ENCODE assay signal across 23 mouse cellular contexts in genomic region chr9:23041025-23041424, GRCm38 (mm10).
DNase-seq lines count a peak whose midpoint lies in the region; ATAC-seq lines count a peak whose summit lies in the region.
"Had no signal": no experiment of that assay in that cellular context is flagged by ENCODE, and none has a peak within 500 bp of the region (broad histone marks: within the 10 kb centered on the region; RNA-seq: fewer than 3 reads in every experiment).

No protein-coding gene starts in this region.

- no peaks in the 10 kb centered on the region for H3K9me3 ChIP-seq in heart, embryonic 10.5 days
- no peaks in the 10 kb centered on the region for H3K9me3 ChIP-seq in kidney, embryonic 16.5 days (ENCODE audit: low read length)
- H3K9me3 ChIP-seq in midbrain, embryonic 11.5 days (ENCODE audit: control insufficient read depth, low read length) = no peaks in the 10 kb centered on the region
- no peaks in the 10 kb centered on the region for H3K9me3 ChIP-seq in midbrain, embryonic 16.5 days (replicated peaks; ENCODE audit: control insufficient read depth, low read length, poor library complexity, severe bottlenecking)
- H3K9me3 ChIP-seq in limb, embryonic 11.5 days (ENCODE audit: control insufficient read depth, low read length) = no peaks in the 10 kb centered on the region
- H3K9me3 ChIP-seq: embryonic facial prominence, embryonic 15.5 days; liver, embryonic 12.5 days; midbrain, embryonic 13.5 days; neural tube, embryonic 15.5 days; stomach, embryonic 15.5 days had no signal

- peaks cover 33% of the 10 kb centered on the region for H3K4me1 ChIP-seq in heart, embryonic 10.5 days
- H3K4me1 ChIP-seq in kidney, embryonic 16.5 days (ENCODE audit: insufficient read depth, low read length) = peaks cover 50% of the 10 kb centered on the region
- H3K4me1 ChIP-seq in midbrain, embryonic 11.5 days (ENCODE audit: control insufficient read depth, insufficient read depth, low read length) = peaks cover 4% of the 10 kb centered on the region; the same call in 1 of the 2 replicates
- peaks cover 6% of the 10 kb centered on the region for H3K4me1 ChIP-seq in midbrain, embryonic 16.5 days (ENCODE audit: control insufficient read depth, insufficient read depth, low read length)
- H3K4me1 ChIP-seq in limb, embryonic 11.5 days (ENCODE audit: control insufficient read depth, insufficient read depth, low read length) = peaks cover 20% of the 10 kb centered on the region
- H3K4me1 ChIP-seq: liver, embryonic 12.5 days had no signal

- no peak for DNase-seq in heart, embryonic 10.5 days (ENCODE audit: low spot score)
- no peak for DNase-seq in heart, adult 9 months (ENCODE audit: low spot score in 2 of 2)
- no peak for DNase-seq in kidney, adult 11 months
- peak; percentile 69 for DNase-seq in midbrain, embryonic 11.5 days (ENCODE audit: low spot score, missing footprints)
- DNase-seq in limb, embryonic 11.5 days (ENCODE audit: low spot score) = no peak
- no peak for DNase-seq in urinary bladder, postnatal 25 days (ENCODE audit: low spot score)
- DNase-seq: adrenal gland, postnatal 25 days; cerebellum, adult 8-10 months; cerebellum, postnatal 36 days; heart, postnatal 36 days; lung, adult 2 months; thymus, postnatal 25 days had no signal

- H3K9ac ChIP-seq in kidney, embryonic 16.5 days (replicated peaks; ENCODE audit: low read length) = peak overlapping the region; percentile 19; the same call in 1 of the 2 replicates
- H3K9ac ChIP-seq in midbrain, embryonic 11.5 days (ENCODE audit: low read length) = no peak overlapping the region
- H3K9ac ChIP-seq in midbrain, embryonic 16.5 days (ENCODE audit: low read depth, low read length) = no peak overlapping the region
- H3K9ac ChIP-seq in limb, embryonic 11.5 days (ENCODE audit: low read length) = no peak overlapping the region
- H3K9ac ChIP-seq: embryonic facial prominence, embryonic 15.5 days; hindbrain, embryonic 14.5 days; liver, embryonic 12.5 days; midbrain, embryonic 13.5 days; neural tube, embryonic 15.5 days; stomach, embryonic 15.5 days had no signal

- no peak overlapping the region for H3K4me2 ChIP-seq in kidney, embryonic 16.5 days (replicated peaks; ENCODE audit: low read depth, low read length)
- H3K4me2 ChIP-seq in midbrain, embryonic 11.5 days = no peak overlapping the region
- H3K4me2 ChIP-seq in midbrain, embryonic 16.5 days (ENCODE audit: low read length) = no peak overlapping the region
- H3K4me2 ChIP-seq in limb, embryonic 11.5 days (ENCODE audit: low read depth, severe bottlenecking) = no peak overlapping the region
- H3K4me2 ChIP-seq: embryonic facial prominence, embryonic 15.5 days; hindbrain, embryonic 14.5 days; liver, embryonic 12.5 days; midbrain, embryonic 13.5 days; neural tube, embryonic 15.5 days; stomach, embryonic 15.5 days had no signal

- no peaks in the 10 kb centered on the region for H3K36me3 ChIP-seq in heart, embryonic 10.5 days
- H3K36me3 ChIP-seq in kidney, embryonic 16.5 days (ENCODE audit: insufficient read depth, low read length) = no peaks in the 10 kb centered on the region
- H3K36me3 ChIP-seq in midbrain, embryonic 11.5 days (ENCODE audit: control insufficient read depth, insufficient read depth, low read length) = no peaks in the 10 kb centered on the region
- no peaks in the 10 kb centered on the region for H3K36me3 ChIP-seq in midbrain, embryonic 16.5 days (ENCODE audit: control insufficient read depth, insufficient read depth, low read length)
- H3K36me3 ChIP-seq in limb, embryonic 11.5 days (ENCODE audit: control insufficient read depth, insufficient read depth, low read length) = no peaks in the 10 kb centered on the region
- H3K36me3 ChIP-seq: embryonic facial prominence, embryonic 15.5 days; liver, embryonic 12.5 days; midbrain, embryonic 13.5 days; neural tube, embryonic 15.5 days; stomach, embryonic 15.5 days had no signal

- peaks cover 12% of the 10 kb centered on the region for H3K27me3 ChIP-seq in heart, embryonic 10.5 days (ENCODE audit: insufficient read depth, poor library complexity, severe bottlenecking)
- no peaks in the 10 kb centered on the region for H3K27me3 ChIP-seq in kidney, embryonic 16.5 days (ENCODE audit: insufficient read depth, low read length)
- peaks cover 3% of the 10 kb centered on the region; the same call in 1 of the 2 replicates for H3K27me3 ChIP-seq in midbrain, embryonic 11.5 days (ENCODE audit: control insufficient read depth, insufficient read depth, low read length)
- H3K27me3 ChIP-seq in midbrain, embryonic 16.5 days (ENCODE audit: control insufficient read depth, insufficient read depth, low read depth, low read length) = no peaks in the 10 kb centered on the region
- no peaks in the 10 kb centered on the region for H3K27me3 ChIP-seq in limb, embryonic 11.5 days (ENCODE audit: control insufficient read depth, insufficient read depth, low read length)
- H3K27me3 ChIP-seq: neural tube, embryonic 15.5 days; stomach, embryonic 15.5 days had no signal

- ATAC-seq in kidney, embryonic 16.5 days (ENCODE audit: low FRiP score, low TSS enrichment) = peak; percentile 37
- ATAC-seq in midbrain, embryonic 11.5 days (ENCODE audit: low FRiP score) = no peak
- ATAC-seq in midbrain, embryonic 16.5 days = no peak
- ATAC-seq in limb, embryonic 11.5 days (ENCODE audit: insufficient number of reproducible peaks, low FRiP score, low TSS enrichment, low read depth) = no peak
- ATAC-seq: forebrain, embryonic 14.5 days; inflammation-experienced regulatory T-cells, adult 6 months; liver, embryonic 12.5 days; midbrain, embryonic 13.5 days had no signal

- H3K4me3 ChIP-seq in heart, embryonic 10.5 days = no peak overlapping the region
- no peak overlapping the region for H3K4me3 ChIP-seq in kidney, embryonic 16.5 days (ENCODE audit: low read length)
- no peak overlapping the region for H3K4me3 ChIP-seq in midbrain, embryonic 11.5 days (ENCODE audit: low read depth, low read length)
- no peak overlapping the region for H3K4me3 ChIP-seq in midbrain, embryonic 16.5 days (ENCODE audit: low read depth, low read length)
- no peak overlapping the region for H3K4me3 ChIP-seq in limb, embryonic 11.5 days (ENCODE audit: low read depth, low read length)
- H3K4me3 ChIP-seq: embryonic facial prominence, embryonic 15.5 days; liver, embryonic 12.5 days; midbrain, embryonic 13.5 days; myocyte; neural tube, embryonic 15.5 days; stomach, embryonic 15.5 days had no signal

- peak overlapping the region; percentile 59; the same call in 1 of the 2 replicates for H3K27ac ChIP-seq in heart, embryonic 10.5 days
- peak overlapping the region; percentile 83 for H3K27ac ChIP-seq in kidney, embryonic 16.5 days (ENCODE audit: low read length)
- no peak overlapping the region for H3K27ac ChIP-seq in midbrain, embryonic 11.5 days (ENCODE audit: low read depth, low read length)
- no peak overlapping the region for H3K27ac ChIP-seq in midbrain, embryonic 16.5 days (ENCODE audit: low read length)
- H3K27ac ChIP-seq in limb, embryonic 11.5 days (replicated peaks; ENCODE audit: low read depth, low read length) = 0 out of 2 replicates have a peak overlapping the region, but pooled peaks have one; percentile 40
- H3K27ac ChIP-seq: embryonic facial prominence, embryonic 15.5 days; hindbrain, embryonic 14.5 days; liver, embryonic 12.5 days; midbrain, embryonic 13.5 days; neural tube, embryonic 15.5 days; stomach, embryonic 15.5 days had no signal

- 27% methylated on average over 5 of the region's 5 CpGs for WGBS in heart, embryonic 10.5 days
- WGBS in kidney, embryonic 16.5 days = 21% methylated on average over 5 of the region's 5 CpGs
- 70% methylated on average over 5 of the region's 5 CpGs for WGBS in midbrain, embryonic 11.5 days
- WGBS in midbrain, embryonic 16.5 days = 66% methylated on average over 5 of the region's 5 CpGs
- 7% methylated on average over 5 of the region's 5 CpGs for WGBS in limb, embryonic 11.5 days

Comparison
In these comparisons a context has a peak if more than half of its experiments do, and no peak if none do; other contexts are left out.
1. H3K27ac ChIP-seq: peak in heart, embryonic 10.5 days (single experiment), kidney, embryonic 16.5 days (single experiment) and limb, embryonic 11.5 days (single experiment); none in midbrain, embryonic 11.5 days (single experiment) and midbrain, embryonic 16.5 days (single experiment).